Mouse (Mus musculus) gastrocnemius, postnatal 36 days (tissue): ENCODE data around the gene Ftsj1. TPM values are rescaled to one million over a fixed set of nuclear protein-coding genes. Genes with fewer than 3 reads are reported as not detected.

ENCODE experiments used
- DNase-seq, 2 experiments: peaks; one replicate each; pipeline ENCODE4 v3.0.0; 2022
- intact Hi-C: fragments of 180-260 bp; cut with DNase I; formaldehyde crosslinking; loops from one replicate; pipeline ENCODE4 v1.15.1; 2025
- long read RNA-seq, 2 experiments: library from polyadenylated mRNA; stranded (forward); transcript quantifications; one replicate each; pipeline ENCODE4 v2.0.0; 2021
- total RNA-seq, 2 experiments: library from RNA; stranded (reverse); gene quantifications; 2 replicates each; pipeline ENCODE4 v1.2.3; 2021

The Ftsj1 gene
- 10 to 100 TPM; 14.1 to 14.4 TPM for total RNA-seq
- long read RNA-seq, experiment 1, transcript Ftsj1-203 (13 exons, 1,656 nt) = major isoform, 13 of 18 reads
- long read RNA-seq, experiment 1, partial matches to known transcripts = 2 of 18 reads
- long read RNA-seq, experiment 1, other reads (novel, unspliced or antisense) = 1 of 18 reads
- long read RNA-seq, experiment 2, transcript Ftsj1-201 (13 exons, 3,425 nt) = minor isoform, 6 of 25 reads
- long read RNA-seq, experiment 2, transcript Ftsj1-203 (13 exons, 1,656 nt) = major isoform, 11 of 25 reads
- long read RNA-seq, experiment 2, partial matches to known transcripts = 8 of 25 reads
- long read RNA-seq, experiment 2, other reads (novel, unspliced or antisense) = 0 of 25 reads

DNA sequence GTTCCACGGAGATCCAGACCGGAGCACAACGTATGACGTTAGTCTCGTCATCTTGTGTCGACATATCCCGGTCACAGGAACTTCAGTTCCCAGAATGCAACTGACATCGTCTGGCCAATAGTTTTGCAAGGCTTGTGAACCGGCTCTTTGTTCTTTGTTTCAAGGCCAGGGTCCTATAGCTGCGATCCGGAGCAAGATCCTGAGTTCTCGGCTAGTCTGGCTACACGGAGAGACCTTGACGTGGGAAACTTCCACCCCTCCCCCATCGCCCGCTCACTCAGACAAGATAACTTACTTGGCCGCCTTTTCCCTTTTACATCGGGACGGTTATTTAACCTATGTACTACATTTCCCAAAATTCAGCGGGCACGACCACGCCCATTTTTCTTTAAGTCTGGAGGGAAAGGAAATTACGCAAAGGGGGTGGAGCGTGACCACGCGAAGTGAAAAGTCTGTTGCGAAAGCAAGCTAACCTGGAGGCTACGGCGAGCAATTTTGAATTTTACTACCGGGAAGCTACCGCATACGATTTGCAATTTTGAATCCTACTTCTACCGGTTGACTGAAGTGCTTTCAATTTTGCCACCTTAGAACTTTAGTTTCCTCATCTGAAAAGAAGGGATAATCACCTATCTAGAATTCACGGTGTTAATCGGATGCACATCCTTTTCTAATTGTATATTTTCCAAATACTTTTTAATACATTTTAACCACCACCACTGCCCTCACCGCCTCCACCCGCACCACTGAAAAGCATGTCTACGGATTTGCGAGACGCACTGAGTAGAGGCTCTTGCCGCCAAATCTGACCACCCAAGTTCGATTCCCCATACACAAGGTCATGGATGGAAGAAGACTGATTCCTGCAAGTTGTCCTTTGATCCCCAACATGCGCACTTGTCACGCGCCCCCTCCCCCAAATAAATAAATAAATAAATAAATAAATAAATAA, at the start of gene Ftsj1:
TSS of gene Ftsj1 (minus strand) at position 73 of the 952 bp plus-strand sequence.
- intact Hi-C loops = loop anchor here (10.0 kb wide), 1 partner anchor 158 kb away; the partner anchor contains the start of gene Was
- DNase-seq = peak; percentile 55 to 76

DNA sequence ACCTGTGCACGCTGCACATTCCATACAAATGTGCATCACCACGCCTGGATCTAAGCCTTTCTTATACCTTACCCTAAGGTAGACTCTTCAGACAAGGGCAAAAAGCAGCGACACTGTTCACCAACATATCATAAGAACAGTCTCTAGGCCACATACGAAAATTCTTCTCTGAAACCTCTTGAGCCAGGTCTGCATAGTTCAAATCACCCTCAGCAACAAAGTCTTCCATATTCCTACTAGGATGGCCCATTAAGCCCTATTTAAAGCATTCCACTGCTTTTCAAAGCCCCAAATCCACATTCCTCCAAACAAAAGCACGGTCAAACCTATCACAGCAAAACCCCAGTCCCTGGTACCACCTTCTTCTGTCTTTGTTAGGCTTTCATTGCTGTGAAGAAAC, 36.4 kb upstream of the Ftsj1 start:
- no peak for DNase-seq
- intact Hi-C loops = no loop called here

DNA sequence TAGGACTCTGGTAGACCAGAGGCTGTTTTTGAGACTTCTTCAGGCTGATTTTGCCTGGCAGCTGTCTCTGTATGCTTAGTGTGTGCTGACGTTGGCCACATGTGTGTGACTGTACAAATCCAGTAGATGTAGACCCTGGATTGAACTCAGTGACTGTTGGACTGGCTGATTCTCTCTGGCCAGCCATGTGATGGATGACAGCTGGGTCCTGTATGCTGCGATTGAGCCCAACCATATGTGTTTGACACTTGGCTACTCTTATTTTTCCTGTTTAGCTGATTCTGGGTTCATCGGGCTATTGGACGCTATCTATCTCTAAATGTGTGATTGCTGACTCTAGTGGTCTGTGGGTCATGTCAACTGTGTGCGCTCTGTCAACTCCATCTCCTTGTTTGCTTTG, 21.9 kb upstream of the Ftsj1 start:
- DNase-seq = no peak
- intact Hi-C loops = no loop called here

DNA sequence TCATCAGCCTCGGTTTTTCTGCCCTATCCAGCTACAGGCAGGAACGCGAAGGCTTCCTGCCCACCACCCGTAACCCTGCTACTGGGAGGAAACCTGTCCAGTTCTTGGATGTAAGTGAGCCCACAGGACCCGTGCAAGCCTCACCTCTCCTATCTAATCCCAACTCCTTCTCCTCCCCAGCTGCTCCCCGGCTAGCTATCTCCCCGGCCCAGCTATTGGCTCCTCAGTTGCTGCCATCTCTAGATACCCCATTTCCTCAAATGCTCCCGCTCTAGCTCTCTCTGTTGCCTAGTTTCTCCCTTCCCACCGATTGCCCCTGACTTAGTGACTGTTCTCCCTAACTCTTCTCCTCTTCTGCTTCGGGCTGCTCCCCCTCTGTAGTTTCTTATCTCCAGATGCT, 19.8 kb upstream of the Ftsj1 start:
- DNase-seq = no peak
- intact Hi-C loops = no loop called here

DNA sequence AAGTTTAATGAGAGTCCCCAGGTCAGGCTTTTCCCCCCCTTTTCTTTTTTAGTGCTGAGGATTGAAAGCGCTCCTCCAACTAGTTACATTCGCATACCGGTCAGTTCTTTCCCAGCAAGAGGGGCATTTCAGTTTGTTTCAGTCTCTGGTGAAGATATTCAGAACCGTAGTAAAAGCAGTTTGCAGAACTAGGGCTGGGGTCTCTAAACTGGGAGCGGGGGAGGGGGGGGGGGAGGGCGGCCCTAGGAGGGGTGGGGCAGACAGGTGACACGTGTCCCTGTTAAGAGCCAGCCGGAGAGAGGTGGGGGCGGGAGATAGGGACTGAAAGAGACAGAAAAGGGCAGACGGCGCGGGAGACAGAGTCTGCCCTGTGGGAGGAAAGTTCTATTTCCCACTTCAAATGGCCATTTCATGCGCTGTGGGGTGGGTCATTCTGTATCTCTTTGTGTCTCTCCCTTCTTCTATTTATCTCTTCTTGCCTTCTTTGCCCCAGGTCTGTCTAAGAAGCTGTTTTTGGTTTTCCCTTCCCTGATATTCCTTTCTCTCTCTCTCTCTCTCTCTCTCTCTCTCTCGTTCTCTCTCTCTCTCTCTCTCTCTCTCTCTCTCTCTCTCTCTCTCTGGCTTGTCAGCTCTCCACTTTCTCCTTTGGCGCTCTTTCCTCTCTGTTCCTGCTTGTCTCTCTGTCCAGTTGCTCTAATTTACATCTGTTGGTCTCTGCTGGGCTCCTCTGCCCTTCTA, 19.0 kb upstream of the Ftsj1 start, which contains the start of gene Slc38a5:
TSS of gene Slc38a5 (plus strand) at position 51 of the 738 bp plus-strand sequence.
- intact Hi-C loops = no loop called here
- DNase-seq = no peak

DNA sequence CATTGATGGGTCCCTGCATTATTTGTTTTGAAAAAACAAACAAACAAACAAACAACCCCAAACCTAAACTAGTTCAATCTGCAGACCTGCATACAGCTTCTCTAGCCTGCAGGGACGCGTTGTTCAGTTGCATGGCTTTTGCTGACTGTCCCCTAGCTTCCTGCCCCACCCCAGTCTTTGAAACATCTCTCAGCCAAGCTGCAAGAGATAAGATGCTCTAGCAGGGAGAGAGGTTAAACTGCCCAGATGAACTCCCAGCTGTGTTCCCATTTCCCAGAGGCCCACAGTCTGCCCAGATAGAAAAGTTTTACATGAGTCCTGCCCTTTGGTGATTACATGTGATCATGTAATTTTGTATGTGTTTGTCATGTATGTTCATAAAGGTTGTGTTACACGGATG, 12.0 kb upstream of the Ftsj1 start:
- intact Hi-C loops = no loop called here
- no peak for DNase-seq

DNA sequence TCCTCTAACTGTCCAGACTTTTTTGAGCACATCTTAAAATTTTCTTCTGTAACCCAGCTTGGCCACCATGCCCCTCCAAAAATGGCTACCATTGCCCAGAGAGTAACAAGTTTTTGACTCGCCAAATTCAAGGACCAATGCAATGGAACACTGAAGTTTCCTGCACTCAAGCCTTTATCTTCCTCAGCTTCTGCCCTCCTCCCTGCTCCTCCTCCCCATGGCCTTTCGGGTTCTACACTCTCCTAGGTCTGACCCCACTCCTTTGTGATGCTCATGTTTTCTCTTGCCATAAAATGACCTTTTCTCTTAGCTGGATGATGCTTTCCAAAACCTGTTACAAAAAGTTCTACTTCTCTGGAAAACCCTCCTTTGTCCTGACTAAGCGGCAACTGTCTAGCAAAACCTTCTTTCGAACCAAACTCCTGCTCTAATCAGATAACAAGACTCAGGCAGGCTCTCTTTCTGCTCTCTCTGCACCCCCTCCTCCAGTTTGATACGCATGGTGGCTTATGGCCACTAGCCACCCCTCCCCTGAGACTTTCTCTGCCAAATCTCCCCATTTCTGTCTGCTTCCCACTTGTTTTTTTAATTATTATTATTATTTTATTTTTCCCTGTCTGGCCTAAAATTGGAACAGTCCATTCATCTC, 11.1 kb upstream of the Ftsj1 start:
- no peak for DNase-seq
- intact Hi-C loops = no loop called here

DNA sequence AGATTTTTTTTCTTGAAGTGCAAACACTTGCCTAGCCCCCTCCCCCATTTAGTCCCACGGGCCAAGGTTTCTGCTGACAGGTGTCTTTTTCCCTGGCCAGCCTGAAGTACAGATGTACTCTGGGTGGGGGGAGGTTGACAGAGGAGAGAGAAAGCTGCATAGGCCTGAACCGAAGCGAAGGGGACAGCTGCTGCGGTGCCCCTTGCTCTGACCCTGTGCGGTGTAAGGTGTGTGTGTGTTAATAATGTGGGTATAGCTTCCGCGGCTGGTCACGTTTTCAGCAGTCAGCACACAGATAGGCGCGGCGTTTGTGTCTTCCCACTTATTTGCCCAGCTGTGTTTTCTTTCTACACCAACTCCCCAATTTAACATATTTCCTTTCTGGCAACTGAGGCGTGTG, 7.3 kb upstream of the Ftsj1 start:
- intact Hi-C loops = loop anchor here (10.0 kb wide), 1 partner anchor 165 kb away; the partner anchor contains the start of gene Was
- no peak for DNase-seq

DNA sequence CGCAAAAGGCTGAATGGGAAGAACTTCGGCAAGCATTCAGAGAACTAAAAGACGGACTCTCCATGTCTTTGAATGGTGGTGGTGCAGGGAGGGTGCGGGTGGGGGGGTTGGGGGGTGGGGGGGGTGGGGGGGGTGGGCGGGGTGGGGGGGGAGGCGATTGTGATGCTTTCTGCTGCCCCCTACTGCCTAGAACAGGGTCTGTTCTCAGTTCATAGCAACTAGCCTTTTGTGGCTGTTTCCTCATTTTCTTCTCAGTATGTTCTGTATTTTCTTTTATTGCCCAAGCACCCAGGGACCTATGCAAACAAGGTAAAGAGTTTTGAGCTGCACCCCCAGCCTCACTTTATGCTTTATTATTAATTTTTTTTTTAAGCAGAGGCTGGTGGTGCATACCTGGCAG, 3.6 kb upstream of the Ftsj1 start:
- intact Hi-C loops = loop anchor here (10.0 kb wide), 1 partner anchor 161 kb away; the partner anchor contains the start of gene Was
- DNase-seq = no peak

DNA sequence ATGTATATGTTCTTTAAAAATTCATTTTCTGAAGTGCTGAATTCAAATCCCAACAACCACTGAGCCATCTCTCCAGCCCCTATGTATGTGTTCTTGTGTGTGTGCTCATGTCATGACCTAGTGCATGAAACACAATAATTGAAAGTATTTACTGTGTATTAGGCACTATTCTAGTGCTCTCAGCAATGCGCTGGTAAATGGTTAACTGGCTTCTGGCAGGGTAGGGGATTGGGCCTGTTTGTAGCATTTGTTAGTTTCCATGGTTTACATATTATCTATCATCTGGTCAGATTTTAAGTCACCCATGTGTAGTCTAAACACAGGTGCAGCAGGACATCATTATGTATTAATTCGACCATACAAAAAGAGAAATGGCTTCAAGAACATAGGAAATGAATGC, 1.5 kb upstream of the Ftsj1 start:
- no peak for DNase-seq
- intact Hi-C loops = loop anchor here (10.0 kb wide), 1 partner anchor 159 kb away; the partner anchor contains the start of gene Was

DNA sequence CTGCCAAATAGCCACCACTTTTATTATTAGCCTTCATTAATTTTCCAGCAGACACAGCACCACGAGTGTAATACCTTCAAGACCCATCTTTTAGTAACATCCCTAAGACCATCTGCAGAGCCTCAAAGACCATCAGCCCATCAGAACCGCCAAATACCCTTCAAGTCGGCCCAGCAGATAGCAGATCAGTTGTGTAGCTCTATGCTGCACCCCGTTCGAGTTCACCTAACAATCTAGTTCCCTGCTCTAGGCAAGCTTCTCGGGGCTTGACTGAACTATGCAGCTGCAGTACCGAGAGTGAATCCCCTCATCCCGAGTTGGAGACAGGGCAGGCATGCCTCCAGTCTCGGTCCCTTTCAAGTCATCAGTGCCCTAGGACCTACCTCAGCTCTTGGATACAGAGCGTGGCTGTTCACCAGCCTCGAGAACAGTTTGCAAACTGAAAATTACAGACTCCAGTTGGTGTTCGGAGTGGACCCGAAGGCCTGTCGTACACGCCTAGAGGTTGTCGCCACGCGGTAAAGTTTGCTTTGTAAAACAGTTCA, 345 bp downstream of the Ftsj1 start:
- intact Hi-C loops = loop anchor here (10.0 kb wide), 1 partner anchor 157 kb away; the partner anchor contains the start of gene Was
- DNase-seq = no peak

DNA sequence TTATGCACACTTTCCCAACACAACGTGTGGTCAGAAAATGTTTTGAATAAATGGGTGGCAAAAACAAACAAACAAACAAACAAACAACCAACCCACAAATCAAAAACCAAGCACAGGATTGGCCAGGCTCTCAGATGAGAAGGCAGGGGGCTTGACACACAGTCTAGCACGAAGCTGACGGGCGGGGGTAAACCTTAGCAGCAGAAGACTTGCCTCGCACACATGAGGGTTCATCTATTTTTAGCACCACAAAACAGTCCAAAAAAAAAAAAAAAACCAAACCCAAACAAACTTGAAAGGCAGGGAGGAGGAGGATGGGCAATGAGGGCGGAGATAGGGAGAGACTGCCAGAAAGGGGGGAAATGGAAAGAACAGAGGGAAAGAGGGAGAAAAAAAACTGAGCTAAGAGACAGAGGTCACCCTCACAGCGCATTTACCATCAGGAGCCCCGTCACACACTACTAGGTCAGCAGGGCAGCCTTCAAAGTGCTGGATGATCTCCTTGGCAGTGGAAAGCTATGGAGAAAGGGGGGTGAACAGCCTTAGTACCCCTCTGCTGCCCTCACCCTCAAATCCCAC, 3.6 kb downstream of the Ftsj1 start:
- intact Hi-C loops = loop anchor here (10.0 kb wide), 1 partner anchor 104 kb away; the partner anchor contains the start of gene Rbm3
- DNase-seq = no peak

DNA sequence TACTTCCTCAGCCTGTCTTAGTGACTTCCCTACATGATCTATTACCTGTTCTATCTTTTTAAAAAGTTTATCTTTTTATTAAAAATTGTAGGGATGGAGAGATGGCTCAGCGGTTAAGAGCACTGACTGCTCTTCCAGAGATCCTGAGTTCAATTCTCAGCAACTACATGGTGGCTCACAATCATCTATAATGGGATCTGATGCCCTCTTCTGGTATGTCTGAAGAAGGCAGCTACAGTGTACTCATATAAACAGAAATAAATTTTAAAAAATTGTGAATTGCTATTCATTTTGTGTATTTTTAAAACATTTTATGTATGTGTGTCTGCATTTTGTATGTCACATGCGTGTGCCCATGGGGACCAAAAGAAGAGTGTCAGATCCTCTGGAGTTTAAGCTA, 4.5 kb downstream of the Ftsj1 start:
- intact Hi-C loops = loop anchor here (10.0 kb wide), 1 partner anchor 103 kb away; the partner anchor contains the start of gene Rbm3
- DNase-seq = no peak

DNA sequence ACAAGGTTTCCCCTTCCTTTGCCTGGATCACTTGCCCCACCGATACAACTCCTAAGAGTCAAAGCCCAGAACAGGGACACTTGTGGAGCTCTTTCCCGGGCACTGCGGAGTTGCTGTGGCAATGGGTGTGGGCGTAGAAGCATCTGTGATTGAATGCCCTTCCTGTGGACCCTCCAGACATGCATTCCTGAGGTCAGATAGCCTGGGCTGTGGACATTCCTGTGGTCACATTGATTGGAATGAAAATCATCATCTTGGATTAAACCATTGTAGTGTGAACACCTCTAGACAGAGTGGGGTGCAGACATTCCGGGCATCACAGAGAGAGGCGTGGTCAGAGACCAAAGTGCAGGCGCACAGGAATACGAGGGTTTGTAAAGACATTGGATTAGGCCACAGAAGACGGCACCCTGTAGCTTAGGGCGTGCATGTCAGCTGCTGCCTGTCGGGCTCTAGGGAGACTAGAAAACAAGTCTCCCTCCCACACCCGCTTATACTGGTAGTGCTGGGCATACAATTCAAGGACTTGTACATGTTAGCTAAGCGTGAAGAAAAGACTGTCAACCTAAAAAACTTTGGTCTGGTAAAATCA, 13.3 kb downstream of the Ftsj1 start:
- intact Hi-C loops = no loop called here
- DNase-seq = no peak

DNA sequence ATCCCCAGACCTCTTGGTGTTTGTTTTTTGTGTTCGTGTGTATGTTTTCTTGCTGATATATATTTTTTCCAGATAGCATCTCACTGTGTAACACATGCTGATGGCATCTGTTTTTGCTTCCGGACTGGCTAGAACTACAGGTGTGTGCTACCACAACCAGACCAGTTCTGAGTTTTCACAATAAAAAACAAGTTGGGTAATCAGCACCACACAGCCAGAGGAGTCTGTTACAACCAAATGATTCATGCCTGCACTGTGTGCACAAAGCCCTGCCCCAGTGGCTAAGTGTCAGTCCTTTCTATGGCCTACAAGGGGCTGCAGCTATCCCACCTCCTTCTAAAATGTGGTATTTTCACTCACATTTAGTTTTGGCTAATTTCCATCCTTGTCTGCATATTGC, 15.5 kb downstream of the Ftsj1 start:
- intact Hi-C loops = no loop called here
- DNase-seq = no peak

DNA sequence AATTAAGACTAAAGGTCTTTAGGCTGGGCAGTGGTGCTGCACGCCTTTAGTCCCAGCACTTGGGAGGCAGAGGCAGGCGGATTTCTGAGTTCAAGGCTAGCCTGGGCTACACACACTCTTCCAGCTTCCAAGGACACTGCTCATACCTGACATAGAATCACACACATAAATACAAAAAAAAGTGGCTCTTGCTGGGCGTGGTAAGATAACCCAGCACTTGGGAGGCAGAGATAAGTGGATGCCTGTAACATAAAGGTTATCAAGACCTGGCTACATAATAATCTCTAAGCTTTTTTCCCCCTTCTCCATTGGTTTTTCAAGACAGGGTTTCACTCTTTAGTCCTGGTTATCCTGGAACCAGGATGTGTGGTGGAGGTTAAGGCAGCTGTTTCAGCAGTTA, 18.6 kb downstream of the Ftsj1 start:
- DNase-seq = no peak
- intact Hi-C loops = no loop called here

DNA sequence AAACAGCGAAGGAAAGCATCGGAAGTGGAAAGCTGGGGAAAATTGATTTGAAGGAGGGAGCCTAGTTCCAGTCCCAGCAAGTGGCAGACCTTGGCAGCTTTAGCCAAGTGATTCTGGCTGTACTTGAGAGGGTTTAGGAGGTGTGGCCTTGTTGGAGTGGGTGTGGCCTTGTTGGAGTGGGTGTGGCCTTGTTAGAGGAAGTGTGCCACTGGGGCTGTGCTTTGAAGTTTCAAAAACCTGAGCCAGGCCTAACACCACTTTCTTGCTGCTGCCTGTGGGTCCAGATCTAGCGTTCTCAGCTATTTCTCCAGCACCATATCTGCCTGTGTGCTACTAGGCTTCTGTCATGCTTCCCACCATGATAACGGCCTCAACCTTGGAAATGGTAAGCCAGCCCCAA, 21.9 kb downstream of the Ftsj1 start:
- DNase-seq = no peak
- intact Hi-C loops = no loop called here

DNA sequence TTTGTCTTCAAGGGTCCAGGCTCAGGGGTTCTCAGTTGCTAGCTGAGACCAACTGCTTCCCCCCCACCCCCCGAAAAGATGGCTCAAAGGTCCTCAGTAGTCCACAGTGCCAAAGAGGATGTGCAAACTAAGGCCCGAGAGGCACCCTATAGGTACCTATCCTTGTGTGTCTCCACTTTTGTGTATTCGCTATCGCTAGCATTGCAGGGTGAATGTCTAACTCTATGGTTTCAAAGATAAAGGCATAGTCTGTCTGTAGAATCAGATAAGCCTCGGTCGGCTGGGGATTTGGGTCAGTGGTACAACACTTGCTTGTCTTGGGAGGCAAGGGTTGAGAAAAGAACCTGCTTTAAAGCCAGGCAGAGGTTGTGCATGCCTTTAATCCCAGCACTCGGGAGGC, 28.7 kb downstream of the Ftsj1 start:
- intact Hi-C loops = no loop called here
- no peak for DNase-seq
